Mouse (Mus musculus): ENCODE measurements around the gene Ppm1b. TPM values are rescaled to one million over a fixed set of nuclear protein-coding genes. Genes with fewer than 3 reads are reported as not detected.
A peak's percentile ranks its signal among the peaks of the same experiment; 100 is the strongest.

The Ppm1b gene
- polyA plus RNA-seq, 1 experiment from 2014 or later: 122 TPM

- H3K9me3 ChIP-seq: no peaks in the 10 kb centered on the region
- no peak overlapping the region for H3K27ac ChIP-seq
- no peak for ATAC-seq (ENCODE audit: low FRiP score, low read depth)
- H3K4me1 ChIP-seq: no peaks in the 10 kb centered on the region
- no peak overlapping the region for H3K4me2 ChIP-seq (replicated peaks)
- peaks cover 2% of the 10 kb centered on the region; the same call in 1 of the 2 replicates for H3K36me3 ChIP-seq
- no peak overlapping the region for H3K4me3 ChIP-seq
- 94% methylated on average over 5 of the region's 5 CpGs for WGBS
- no peak overlapping the region for H3K9ac ChIP-seq
- H3K27me3 ChIP-seq (replicated peaks): no peaks in the 10 kb centered on the region
These were observed 91.8 kb downstream of the Ppm1b start for GRCm38 (mm10) chr17:85048379-85048778.

DNA sequence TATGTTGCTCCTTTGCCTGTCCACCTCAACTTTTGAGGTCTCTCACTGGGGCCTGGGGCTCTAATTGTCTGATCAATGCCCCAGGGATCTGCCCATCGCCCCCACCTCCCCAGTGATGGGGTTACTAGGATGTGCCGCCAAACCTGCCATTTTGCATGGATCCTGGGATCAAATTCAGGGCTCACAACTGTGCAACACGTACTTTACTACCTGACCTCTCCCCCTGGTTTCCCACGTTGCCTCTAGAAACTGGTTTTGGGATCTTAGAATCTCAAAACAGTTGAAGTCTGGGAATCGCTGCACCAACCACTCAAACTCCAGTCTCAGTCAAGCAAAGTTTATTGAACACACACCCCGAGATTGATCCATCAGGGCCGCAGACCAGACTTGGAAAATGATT, 101.7 kb downstream of the Ppm1b start:
- no peaks in the 10 kb centered on the region for H3K4me1 ChIP-seq
- no peak overlapping the region for H3K27ac ChIP-seq
- no peaks in the 10 kb centered on the region for H3K27me3 ChIP-seq (replicated peaks)
- no peak overlapping the region for H3K9ac ChIP-seq
- no peak overlapping the region for H3K4me2 ChIP-seq (replicated peaks)
- peaks cover 8% of the 10 kb centered on the region; the same call in 1 of the 2 replicates for H3K36me3 ChIP-seq
- WGBS: 87% methylated on average over 7 of the region's 7 CpGs
- ATAC-seq (ENCODE audit: low FRiP score, low read depth): no peak
- H3K4me3 ChIP-seq: no peak overlapping the region
- H3K9me3 ChIP-seq: no peaks in the 10 kb centered on the region

DNA sequence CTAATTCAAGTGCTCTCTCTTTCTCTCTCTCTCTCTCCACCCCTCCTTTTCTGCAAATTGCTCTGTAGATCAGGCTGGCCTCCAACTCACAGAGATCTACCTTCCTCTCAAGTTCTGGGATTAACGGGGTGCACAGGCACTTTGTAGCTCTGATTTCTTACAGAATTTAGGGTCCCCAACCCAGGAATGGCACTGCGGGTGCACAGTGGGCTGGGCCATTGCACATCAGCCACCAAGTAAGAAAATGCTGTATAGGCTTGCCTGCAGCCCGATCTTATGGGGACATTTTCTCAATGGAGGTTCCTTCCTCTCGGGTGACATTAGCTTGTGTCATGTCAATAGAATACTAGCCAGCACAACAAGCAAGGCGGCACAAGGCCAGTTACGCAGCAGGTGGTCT, 102.6 kb downstream of the Ppm1b start:
- Histone ChIP-seq H3K9me3 (no peaks in the 10 kb centered on the region), H3K4me3 (no peak overlapping the region), H3K27me3 (replicated peaks) (no peaks in the 10 kb centered on the region), H3K4me1 (no peaks in the 10 kb centered on the region), H3K27ac (no peak overlapping the region), H3K9ac (no peak overlapping the region), H3K4me2 (replicated peaks) (no peak overlapping the region), H3K36me3 (peaks cover 15% of the 10 kb centered on the region)
- ATAC-seq (ENCODE audit: low FRiP score, low read depth): no peak
- WGBS: 91% methylated on average over 6 of the region's 6 CpGs

DNA sequence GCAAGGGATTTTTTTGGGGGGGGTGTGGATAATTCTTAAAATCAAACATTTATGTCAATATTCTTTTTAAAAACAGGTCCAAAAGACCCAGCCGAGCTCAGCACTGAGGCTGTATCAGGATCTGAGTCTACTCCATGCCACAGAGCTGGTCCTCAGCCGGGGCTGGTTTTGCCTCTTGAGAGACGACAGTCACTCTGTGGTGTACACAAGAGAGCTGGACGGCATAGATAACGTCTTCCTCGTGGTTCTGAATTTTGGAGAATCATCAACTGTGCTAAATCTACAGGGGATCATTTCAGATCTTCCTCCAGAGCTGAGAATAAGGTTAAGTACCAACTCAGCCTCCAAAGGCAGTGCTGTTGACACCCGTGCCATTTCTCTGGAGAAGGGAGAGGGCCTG, 107.0 kb downstream of the Ppm1b start:
- 91% methylated on average over 7 of the region's 7 CpGs for WGBS
- H3K4me2 ChIP-seq (replicated peaks): no peak overlapping the region
- H3K9ac ChIP-seq: no peak overlapping the region
- H3K36me3 ChIP-seq: peaks cover 52% of the 10 kb centered on the region
- H3K4me3 ChIP-seq: no peak overlapping the region
- H3K27ac ChIP-seq: no peak overlapping the region
- H3K9me3 ChIP-seq: no peaks in the 10 kb centered on the region
- no peaks in the 10 kb centered on the region for H3K27me3 ChIP-seq (replicated peaks)
- H3K4me1 ChIP-seq: no peaks in the 10 kb centered on the region
- ATAC-seq (ENCODE audit: low FRiP score, low read depth): no peak

DNA sequence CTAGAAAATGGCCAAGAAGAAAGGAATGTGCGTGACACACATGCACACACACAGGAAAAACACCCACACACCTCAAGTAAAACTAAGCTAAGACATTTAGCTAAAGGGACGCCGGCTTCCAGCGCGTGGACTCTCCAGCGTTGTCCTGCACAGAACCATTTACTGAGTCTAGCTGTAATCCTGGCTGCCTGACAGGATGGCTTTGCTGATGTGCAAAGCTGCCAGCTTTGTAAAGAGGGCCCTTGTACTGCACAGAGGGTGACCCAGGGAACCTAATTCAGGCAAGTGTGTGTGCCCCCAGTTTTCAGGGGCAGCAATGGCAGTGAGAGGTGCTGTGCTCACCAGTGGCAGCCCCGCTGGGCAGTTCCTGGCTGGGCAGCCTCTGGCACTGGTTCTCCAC, 110.8 kb downstream of the Ppm1b start:
- Histone ChIP-seq H3K9me3 (no peaks in the 10 kb centered on the region), H3K27ac (no peak overlapping the region), H3K27me3 (replicated peaks) (no peaks in the 10 kb centered on the region), H3K4me3 (no peak overlapping the region), H3K4me2 (replicated peaks) (no peak overlapping the region), H3K36me3 (peaks cover 81% of the 10 kb centered on the region), H3K9ac (no peak overlapping the region), H3K4me1 (no peaks in the 10 kb centered on the region; the same call in 1 of the 2 replicates)
- WGBS: 97% methylated on average over 7 of the region's 7 CpGs
- no peak for ATAC-seq (ENCODE audit: low FRiP score, low read depth)

GRCm38 (mm10) chr17:85070658-85071057, 114.1 kb downstream of the Ppm1b start:
- Histone ChIP-seq H3K4me3 (no peak overlapping the region), H3K9ac (no peak overlapping the region), H3K4me1 (peaks cover 9% of the 10 kb centered on the region), H3K36me3 (peaks cover 63% of the 10 kb centered on the region), H3K4me2 (replicated peaks) (no peak overlapping the region), H3K27me3 (replicated peaks) (no peaks in the 10 kb centered on the region), H3K9me3 (no peaks in the 10 kb centered on the region), H3K27ac (no peak overlapping the region)
- 91% methylated on average over 6 of the region's 6 CpGs for WGBS
- no peak for ATAC-seq (ENCODE audit: low FRiP score, low read depth)

DNA sequence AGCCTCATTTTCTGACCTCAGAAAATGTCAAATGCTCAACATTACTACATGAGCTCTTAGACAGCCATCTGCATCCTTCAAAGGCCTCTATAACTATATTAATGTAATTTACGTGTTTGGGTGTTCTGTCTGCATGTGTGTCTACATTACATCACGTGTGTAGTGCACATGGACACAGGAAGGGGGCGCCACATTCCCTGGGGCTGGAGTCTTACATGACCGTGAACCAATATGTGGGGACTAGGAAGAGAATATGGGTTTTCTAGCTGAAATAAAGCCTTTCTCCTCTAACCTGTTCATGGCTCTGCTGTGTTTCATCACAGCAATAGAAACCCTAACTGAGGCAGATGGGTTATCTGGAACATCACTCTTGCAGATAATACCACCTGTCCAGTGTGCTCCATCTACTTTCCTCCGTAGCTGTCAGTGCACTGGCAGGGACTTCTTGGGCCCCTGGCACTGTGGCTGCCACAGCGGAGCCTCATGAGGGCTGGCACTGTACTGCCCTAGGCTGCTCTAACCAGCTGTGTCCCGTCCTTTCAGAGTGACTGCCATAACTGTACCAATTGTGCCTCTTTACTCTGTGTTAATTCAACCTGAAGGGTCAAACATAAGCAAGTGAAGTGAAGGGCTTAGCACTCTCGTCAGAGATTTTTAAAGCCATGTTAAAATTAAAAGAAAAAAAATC, 114.7 kb downstream of the Ppm1b start:
- no peak for ATAC-seq (ENCODE audit: low FRiP score, low read depth)
- Histone ChIP-seq H3K4me3 (no peak overlapping the region), H3K27ac (no peak overlapping the region), H3K36me3 (peaks cover 63% of the 10 kb centered on the region), H3K4me1 (peaks cover 9% of the 10 kb centered on the region), H3K9ac (no peak overlapping the region), H3K4me2 (replicated peaks) (no peak overlapping the region), H3K9me3 (no peaks in the 10 kb centered on the region), H3K27me3 (replicated peaks) (no peaks in the 10 kb centered on the region)
- 90% methylated on average over 8 of the region's 8 CpGs for WGBS

GRCm38 (mm10) chr17:85072383-85072782, 115.8 kb downstream of the Ppm1b start:
- no peak overlapping the region for H3K27ac ChIP-seq
- no peak for ATAC-seq (ENCODE audit: low FRiP score, low read depth)
- H3K4me3 ChIP-seq: no peak overlapping the region
- peaks cover 65% of the 10 kb centered on the region for H3K36me3 ChIP-seq
- 0 out of 2 replicates have a peak overlapping the region, but pooled peaks have one; percentile 1 for H3K4me2 ChIP-seq (replicated peaks)
- no peaks in the 10 kb centered on the region for H3K27me3 ChIP-seq (replicated peaks)
- WGBS: 33% methylated on average over 11 of the region's 11 CpGs
- no peak overlapping the region for H3K9ac ChIP-seq
- peaks cover 9% of the 10 kb centered on the region for H3K4me1 ChIP-seq
- no peaks in the 10 kb centered on the region for H3K9me3 ChIP-seq

DNA sequence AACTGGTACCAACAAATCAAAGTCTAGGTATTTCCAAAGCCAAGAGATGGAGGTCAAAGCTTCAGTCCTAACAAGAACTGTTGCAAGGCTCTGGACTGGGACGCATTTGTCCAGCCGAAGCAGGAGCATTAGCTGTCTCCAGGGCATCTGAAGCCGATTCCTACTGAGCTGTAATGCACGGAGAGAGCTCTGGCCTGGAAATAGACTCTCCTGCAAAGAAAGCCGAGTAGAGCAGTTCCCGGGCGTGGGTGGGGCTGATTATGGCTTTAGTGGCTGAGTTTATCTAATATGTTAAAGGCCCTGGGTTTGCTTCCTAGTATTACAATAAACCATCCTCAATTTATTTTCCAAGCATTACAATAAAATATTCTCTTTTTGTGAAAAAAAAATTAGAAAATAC, 116.7 kb downstream of the Ppm1b start:
- Histone ChIP-seq H3K4me2 (replicated peaks) (0 out of 2 replicates have a peak overlapping the region, but pooled peaks have one; percentile 1), H3K27ac (no peak overlapping the region), H3K27me3 (replicated peaks) (no peaks in the 10 kb centered on the region), H3K9me3 (no peaks in the 10 kb centered on the region), H3K36me3 (peaks cover 67% of the 10 kb centered on the region), H3K4me1 (peaks cover 9% of the 10 kb centered on the region), H3K4me3 (no peak overlapping the region), H3K9ac (no peak overlapping the region)
- WGBS: 42% methylated on average over 7 of the region's 7 CpGs
- ATAC-seq (ENCODE audit: low FRiP score, low read depth): no peak

Other genes starting within 250 kb of the Ppm1b start
- 49.0 and 52.9 TPM in 2 replicates for gene Lrpprc, start 166.0 kb upstream of the Ppm1b start, polyA plus RNA-seq (2016; fragmentation: Nextera tagmentation; extraction: Ambion mirVana)
- 0.26 and 0.42 TPM in 2 replicates for gene Slc3a1, start 71.6 kb downstream of the Ppm1b start, polyA plus RNA-seq (2016; fragmentation: Nextera tagmentation; extraction: Ambion mirVana)
- gene Prepl, start 133.5 kb downstream of the Ppm1b start, polyA plus RNA-seq (2016; fragmentation: Nextera tagmentation; extraction: Ambion mirVana): 65.2 and 70.1 TPM in 2 replicates
- gene Camkmt, start 133.8 kb downstream of the Ppm1b start, polyA plus RNA-seq (2016; fragmentation: Nextera tagmentation; extraction: Ambion mirVana): 14.7 and 14.9 TPM in 2 replicates

Data from neural tube, embryonic 12.5 days (tissue).